Mouse (Mus musculus) spleen, postnatal 10 days (tissue): Measurements from ENCODE around the gene Maml2.

ENCODE experiments used
- DNase-seq, 2 experiments: peaks; one replicate each; pipeline ENCODE4 v3.0.0; 2021 to 2022; ENCODE audit warnings: low spot score in 2 of 2

Gene Maml2

GRCm38 (mm10) chr9:13492807-13493206 lies 195.1 kb downstream of the Maml2 start:
- no peak for DNase-seq

- no peak for DNase-seq
These were observed 196.0 kb downstream of the Maml2 start for GRCm38 (mm10) chr9:13493746-13494145.

- DNase-seq, result no peak
These were observed 197.8 kb downstream of the Maml2 start for GRCm38 (mm10) chr9:13495530-13495929.

GRCm38 (mm10) chr9:13497016-13497415 lies 199.3 kb downstream of the Maml2 start:
- DNase-seq, result no peak

DNA sequence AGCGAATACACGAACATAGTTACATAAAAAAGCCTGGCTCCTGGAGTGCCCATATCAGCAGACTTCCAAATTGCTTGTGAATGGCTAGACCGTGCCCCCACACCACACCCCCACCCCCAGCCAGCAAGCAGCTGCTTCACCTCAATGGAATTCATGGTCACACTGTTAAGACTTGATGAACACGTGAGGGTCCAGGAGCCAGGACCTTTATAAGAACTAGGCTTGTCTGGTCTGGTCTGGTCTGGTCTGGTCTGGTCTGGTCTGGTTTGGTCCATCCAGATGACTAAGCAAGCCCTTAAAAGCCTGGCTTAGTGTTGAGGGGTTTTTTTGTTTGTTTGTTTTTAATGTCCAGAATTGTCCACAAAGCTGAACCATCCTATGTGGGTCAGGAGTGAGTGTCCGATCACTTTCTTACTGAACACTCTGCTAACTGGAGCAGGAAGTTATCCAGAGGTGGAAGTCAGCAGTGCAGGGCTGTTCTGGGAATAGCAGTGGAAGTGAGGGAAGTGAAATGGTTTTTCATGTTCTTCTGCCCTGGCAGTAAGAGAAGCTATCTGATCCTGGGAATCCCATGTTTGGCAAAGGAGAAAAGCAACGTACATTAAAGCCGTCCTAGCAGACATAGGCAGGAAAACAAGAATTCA lies 200.1 kb downstream of the Maml2 start:
- no peak for DNase-seq

DNA sequence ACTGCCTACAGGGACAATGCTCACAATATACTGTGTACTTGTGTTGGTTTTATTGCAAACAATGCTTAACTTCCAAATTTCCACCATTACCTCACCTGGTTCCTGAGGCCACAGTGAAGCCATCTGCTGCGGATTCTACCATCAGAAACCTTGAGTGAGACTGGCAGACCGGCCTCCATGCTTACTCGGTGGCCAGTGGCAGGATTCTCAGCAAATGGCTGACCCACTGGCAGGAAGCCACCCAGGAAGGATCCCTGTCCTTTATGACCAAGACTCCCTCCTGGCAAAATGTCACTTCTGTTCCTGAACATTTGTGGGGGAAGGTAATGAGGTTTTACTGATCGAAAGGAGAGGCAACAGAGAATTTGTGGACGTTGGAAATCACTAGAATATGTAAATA lies 202.3 kb downstream of the Maml2 start:
- no peak for DNase-seq

GRCm38 (mm10) chr9:13505024-13505423 lies 207.3 kb downstream of the Maml2 start:
- no peak for DNase-seq

DNA sequence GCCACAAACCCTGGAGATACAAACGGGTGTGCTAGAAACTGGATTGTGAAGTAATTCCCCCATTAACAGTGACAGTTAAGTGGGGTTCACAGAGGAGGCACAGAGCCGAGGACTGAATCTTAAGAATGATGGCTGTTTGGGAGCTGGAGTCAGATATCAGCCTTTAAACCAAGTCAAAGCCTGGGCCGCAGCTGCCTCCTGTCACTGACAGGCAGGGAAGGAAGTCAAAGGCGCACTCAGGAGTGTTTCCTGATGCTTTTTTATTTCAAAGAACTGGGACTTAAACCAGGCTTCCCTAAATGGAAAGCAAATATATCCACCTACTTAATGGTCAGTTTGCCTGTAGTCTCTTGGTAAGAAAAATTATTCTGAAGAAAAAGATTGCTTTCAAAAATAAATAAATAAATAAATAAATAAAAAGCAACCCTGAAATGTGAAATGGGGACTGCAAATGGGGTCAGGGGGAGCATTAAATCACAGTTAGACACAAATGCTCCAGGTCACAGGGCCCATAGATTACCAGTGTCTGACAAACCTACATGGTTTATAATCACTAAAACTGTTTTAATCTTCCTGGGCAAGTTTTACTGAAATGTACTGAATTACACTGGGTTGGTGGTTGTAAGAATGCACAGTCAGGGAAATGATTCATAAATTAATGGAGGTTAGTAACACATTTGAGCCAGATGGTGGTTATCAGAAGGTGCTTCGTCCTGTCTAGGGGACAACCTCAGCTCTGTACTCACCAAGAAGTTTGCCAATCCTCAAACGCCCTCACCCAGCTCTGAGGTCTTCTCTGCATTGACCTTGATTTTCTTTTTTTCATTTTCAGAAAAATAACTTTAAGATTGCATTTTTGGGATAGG lies 209.4 kb downstream of the Maml2 start:
- no peak for DNase-seq

DNA sequence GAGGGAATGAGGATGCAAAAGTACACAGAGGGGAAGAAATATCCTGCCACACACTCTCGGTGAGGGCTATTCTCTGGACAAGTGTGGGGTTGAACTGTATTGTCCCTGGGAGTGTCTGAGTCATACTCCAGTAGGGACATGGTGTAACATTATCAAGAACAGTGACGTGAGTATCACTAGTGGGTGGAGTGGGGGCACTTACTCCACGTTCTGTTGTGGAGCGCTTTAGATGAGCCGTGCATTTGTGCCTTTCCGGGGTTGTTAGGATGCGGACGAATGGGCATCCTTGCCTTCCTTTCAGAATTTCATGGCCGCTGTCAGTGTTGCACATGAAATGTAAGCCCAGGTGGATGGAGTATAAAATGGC lies 210.0 kb downstream of the Maml2 start:
- no peak for DNase-seq

DNA sequence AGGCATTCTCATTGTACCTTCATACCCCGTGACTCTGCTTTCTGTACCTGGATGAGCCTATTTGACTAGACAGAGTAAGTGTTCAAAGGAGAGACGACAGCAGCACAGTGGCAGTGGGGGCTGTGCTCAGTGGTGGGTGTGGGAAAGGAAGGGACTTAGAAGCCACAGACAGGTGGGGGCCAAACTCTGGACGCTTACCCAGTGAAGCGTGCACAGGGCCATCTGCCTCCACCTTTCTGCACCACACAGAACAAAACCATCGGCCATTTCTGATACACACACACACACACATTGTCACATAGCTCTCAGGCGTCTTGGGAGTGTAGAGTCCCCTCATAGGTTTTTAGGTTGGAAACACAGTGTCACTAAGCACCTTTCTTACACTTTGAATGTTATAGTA lies 212.0 kb downstream of the Maml2 start:
- DNase-seq, result peak in 1 of 2 experiments; percentile 42

DNA sequence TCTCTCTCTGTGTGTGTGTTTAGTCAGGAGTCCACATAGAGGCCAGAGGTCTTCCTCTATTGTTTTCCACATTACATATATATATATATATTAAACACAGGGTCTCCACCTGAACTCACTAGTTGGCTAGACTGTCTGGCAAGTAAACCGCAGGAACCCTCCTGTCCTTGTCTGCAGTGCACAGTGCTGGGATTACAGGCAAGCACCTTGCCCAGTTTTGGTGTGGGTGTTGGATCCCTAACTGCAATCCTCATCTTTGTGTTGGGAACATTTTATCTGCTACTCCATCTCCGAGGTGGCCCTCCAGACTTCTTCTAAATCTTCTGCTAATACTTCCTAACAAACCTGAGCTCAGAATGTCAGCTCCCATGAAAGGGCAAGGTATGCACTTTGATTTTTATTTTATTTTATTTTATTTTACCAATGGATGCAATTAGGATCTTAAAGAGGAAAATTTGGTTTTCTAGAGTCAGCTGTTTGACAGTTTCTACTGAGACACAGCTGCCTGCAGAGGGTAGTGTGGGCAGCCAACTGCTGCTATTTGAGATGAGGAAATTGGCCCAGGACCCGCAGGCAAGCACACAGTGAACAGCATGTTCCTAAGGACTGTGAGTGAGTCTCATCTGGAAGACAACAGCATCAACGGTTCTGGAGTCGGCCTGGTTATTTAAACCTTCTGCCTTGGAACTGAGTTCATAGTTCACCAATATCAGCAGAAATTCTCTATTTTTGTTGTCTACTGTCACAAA lies 213.0 kb downstream of the Maml2 start:
- peak in 1 of 2 experiments; percentile 38 for DNase-seq

DNA sequence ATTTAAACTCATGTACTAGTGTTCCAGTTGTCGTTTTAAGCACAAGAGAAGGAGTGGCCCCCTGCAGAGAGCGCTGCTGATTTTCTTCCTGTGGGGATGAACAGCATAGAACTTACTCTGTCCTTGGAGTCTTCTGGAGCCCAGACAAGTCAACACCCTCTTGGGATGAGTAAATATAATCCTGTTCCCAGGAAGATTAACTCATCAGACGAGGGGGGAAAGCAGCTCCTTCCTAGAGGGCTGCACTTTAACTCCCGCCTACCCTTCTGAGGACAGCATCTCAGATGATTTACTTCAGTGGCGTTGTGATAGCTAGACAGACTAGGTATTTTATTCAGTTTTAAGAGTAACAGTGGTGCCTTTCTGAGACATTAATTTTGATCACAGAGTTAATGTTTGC lies 215.4 kb downstream of the Maml2 start:
- DNase-seq, result no peak

DNA sequence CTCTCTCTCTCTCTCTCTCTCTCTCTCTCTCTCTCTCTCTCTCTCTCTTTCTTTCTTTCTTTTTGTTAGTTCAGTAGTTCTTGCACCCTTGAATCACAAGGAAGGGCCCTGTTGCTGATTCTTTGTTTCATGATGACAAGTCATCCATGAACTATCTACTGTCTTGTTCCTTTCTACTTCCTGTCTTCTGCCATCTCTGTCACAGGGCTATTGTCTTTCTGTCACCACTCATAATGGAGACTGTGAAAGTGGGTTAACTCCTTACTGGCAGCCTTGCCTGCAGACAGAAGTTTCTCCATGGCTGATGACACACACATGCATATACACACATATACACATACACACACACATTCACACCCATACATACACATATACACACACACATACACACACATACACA lies 216.7 kb downstream of the Maml2 start:
- DNase-seq, result no peak

DNA sequence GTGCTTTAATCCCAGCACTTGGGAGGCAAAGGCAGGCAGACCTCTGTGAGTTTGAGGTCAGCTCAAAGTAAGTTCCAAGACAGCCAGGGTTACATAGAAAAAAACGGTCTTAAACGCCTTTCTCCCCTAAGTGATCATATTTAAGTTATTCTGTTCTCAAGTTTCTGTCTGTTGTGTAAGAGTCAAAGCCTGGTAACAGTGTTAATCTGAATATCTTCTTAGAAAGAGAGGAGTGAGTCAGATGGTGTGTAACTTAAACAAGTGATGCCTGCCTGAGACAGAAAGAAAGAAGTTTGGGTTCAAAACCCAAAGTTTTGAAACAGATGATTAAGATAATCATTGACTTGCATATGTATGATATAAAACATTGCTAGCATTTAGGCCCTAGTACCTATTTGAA lies 218.2 kb downstream of the Maml2 start:
- no peak for DNase-seq

- no peak for DNase-seq
These were observed 220.3 kb downstream of the Maml2 start for GRCm38 (mm10) chr9:13518031-13518430.

GRCm38 (mm10) chr9:13518441-13518971 lies 220.7 kb downstream of the Maml2 start:
- DNase-seq, result no peak

GRCm38 (mm10) chr9:13522061-13522820 lies 224.5 kb downstream of the Maml2 start:
- DNase-seq, result no peak

- no peak for DNase-seq
These were observed 225.3 kb downstream of the Maml2 start for GRCm38 (mm10) chr9:13523046-13523445.

- DNase-seq, result no peak
These were observed 227.3 kb downstream of the Maml2 start for GRCm38 (mm10) chr9:13525075-13525474.

GRCm38 (mm10) chr9:13525561-13526255 lies 228.0 kb downstream of the Maml2 start:
- DNase-seq, result no peak

GRCm38 (mm10) chr9:13530575-13530974 lies 232.8 kb downstream of the Maml2 start:
- DNase-seq, result no peak
